Mouse (Mus musculus) gastrocnemius, postnatal 36 days (tissue): Measurements from ENCODE around the gene AI464131. TPM values are rescaled to one million over a fixed set of nuclear protein-coding genes. Genes with fewer than 3 reads are reported as not detected.

Experiments used
- DNase-seq, 2 experiments: peaks; one replicate each; pipeline ENCODE4 v3.0.0; 2022
- intact Hi-C: fragments of 180-260 bp; cut with DNase I; formaldehyde crosslinking; loops from one replicate; pipeline ENCODE4 v1.15.1; 2025
- total RNA-seq, 2 experiments: library from RNA; stranded (reverse); gene quantifications; 2 replicates each; pipeline ENCODE4 v1.2.3; 2021

AI464131 gene
- total RNA-seq, 2 experiments from 2014 or later = 66.0 to 66.5 TPM

DNA sequence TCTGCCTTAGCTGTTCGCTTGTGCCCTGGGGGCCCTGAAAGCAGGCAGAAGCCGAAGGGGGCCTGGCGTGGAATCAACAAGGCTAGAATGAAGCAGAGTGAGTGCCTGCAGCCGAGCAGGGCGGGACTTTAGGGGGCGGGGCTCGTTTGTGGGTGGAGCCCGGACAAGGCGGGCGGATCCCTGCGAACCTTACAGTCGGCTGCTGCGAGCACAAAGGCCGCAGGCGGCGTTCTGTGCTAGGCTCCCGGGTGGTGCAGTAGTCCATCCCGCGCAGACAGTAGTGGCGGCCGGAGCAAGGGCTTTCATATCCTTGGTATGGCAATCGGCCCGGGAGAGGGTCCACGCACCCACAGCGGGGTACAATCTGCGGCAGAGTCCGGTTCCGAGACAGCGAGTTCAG lies 4.0 kb upstream of the AI464131 start:
- intact Hi-C loops = no loop called here
- DNase-seq = peak; percentile 82

DNA sequence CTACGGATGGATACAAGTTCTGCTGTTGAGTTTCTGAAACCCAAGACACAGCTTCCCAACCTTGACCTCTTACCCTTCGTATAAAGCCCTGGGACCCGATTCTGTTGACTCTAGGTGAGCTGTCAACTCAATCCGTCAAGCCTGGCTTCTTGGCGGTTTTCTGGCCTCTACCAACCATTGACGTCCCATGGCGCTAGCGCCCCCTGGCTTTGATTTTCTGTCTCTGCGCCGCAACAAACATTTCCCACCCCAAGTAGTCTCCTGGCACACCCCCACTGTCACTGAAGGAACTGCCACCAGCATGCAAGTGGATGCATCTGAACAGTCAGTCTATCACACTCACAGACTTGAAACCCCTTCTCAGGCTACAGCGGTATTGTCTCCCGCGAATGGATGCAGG lies 3.3 kb upstream of the AI464131 start:
- peak; percentile 36 to 57 for DNase-seq
- intact Hi-C loops = no loop called here

DNA sequence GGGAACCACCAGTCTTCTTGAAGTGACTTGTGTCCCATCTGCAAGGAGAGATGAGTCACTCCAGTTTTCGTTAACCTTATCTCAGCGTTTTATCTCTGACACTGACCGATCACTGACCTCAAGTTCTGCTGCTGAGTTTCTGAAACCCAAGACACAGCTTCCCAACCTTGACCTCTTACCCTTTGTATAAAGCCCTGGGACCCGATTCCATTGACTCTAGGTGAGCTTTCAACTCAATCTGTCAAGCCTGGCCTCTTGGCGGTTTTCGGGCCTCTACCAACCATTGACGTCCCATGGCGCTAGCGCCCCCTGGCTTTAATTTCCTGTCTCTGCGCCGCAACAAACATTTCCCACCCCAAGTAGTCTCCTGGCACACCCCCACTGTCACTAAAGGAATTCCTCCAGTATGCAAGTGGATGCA lies 2.3 kb upstream of the AI464131 start:
- DNase-seq = no peak
- intact Hi-C loops = loop anchor here (2.0 kb wide), 1 partner anchor 36 kb away; no protein-coding TSS in a partner anchor

DNA sequence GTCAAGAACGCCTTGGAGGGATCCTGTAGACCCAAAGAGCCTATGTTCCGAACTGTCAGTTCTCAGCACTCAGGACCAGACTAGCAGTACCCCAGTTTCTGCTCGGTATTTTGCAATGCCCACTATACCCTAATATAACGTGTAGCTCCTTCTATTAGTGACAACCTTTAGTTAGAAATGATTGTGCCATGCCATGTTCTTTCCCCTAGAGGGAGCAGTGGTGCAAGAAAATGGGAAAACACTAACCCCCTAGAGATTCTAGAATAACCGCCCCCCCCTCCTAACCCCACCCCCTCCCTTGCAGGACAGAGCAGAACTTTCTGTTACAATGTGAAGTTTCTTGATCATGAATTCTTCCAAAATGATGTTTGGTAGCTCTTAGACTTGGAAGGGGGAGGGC lies 1.4 kb upstream of the AI464131 start:
- intact Hi-C loops = loop anchor here (2.0 kb wide), 1 partner anchor 36 kb away; no protein-coding TSS in a partner anchor
- no peak for DNase-seq

DNA sequence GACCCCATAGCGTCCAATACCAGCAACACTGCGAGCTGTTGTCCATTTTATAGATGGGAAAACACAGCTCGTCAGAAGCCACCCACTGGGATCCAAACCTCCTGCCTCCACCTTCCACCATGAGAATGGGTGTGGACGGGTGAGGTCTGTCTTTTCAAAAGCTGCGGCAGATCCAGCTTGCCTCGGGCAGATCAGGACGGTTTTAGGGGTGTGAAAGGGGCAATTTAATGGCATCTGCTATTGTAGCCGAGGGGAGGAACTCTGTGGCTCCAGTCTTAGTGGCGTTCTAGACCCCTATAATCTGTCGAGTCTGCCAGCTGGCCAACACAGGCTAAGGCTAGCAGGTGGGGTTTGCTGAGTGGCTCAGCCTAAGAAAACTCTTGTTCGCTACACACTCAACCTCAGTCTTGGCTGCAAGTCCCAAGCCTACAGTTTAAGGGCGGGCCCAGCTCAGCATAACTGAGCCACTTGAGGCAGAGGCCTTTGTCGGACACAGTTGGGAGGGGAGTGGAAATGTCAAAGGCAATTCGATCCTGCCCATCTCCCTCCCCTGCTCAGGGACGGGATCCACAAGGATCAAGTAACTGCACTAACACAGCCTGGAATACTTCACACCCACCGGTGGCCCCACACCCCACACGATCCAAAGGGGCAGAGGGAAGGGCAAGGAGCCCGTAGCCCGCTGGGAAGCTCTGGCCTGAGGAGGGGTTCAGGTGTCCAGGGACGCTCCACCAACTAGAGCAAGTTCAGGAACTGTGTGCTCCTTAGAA lies 520 bp downstream of the AI464131 start:
- peak in 1 of 2 experiments; percentile 35 for DNase-seq
- intact Hi-C loops = no loop called here

DNA sequence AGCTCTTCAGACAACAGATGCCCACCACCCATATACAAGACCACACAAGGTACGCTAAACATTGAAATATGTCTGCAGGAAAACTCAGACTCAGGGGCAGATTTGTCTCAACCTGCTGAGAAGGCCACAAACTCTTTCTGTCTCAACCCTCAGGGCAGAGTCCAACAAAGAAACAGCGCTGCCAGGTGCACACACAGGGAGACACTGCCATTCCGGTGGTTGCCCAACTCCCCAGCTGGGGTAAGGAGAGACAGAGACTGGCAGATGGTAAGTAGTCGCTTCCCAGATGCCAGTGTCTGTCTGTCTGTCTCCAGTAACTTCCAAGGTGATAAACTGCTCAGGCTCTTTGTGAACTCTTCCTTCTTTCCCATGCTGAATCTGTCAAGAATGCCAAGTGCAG lies 2.1 kb downstream of the AI464131 start:
- DNase-seq = no peak
- intact Hi-C loops = no loop called here

DNA sequence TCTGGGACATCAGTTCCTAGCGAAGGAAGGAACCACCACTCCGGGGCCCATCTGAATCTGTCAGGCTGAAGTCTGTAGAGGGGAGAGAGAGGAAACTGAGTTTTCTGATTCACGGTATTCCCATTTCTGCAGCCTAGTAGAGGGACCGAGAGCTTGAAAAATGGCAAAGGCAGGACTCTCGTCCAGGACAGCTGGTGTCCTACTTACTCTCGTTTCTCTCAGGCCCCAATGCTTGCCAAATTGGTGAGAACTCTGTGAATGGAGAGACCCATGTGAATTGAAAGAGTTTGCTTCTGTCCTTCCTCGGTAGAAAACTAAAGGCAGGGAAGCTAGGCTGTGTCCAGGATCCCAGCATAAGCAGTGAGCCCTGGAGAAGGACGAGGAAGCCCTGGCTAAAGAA lies 3.3 kb downstream of the AI464131 start:
- intact Hi-C loops = loop anchor here (2.0 kb wide), 1 partner anchor 15 kb away; no protein-coding TSS in a partner anchor
- DNase-seq = no peak

DNA sequence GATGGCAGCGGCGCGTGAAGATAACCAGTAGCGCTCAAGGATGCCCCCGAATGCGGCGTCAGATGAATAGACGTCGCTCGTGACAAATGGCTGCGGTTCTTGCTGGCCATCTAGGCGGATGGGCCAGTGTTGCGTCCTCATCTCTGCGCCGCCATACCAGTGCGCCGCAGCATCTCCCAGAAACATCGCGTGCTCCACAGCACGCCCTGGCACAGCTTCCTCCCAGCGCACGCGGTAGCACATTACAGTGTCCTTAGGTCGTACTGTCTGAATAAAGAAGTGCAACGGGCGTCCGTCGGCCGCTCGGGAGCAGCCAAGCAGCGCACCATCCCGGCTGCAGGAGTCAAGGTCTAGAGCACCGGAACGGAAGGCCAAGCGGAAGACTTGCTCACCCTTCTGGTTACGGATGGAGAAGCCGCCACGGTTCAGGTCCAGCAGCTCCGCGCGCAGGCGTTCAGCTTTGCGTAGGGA lies 3.9 kb downstream of the AI464131 start:
- intact Hi-C loops = loop anchor here (2.0 kb wide), 1 partner anchor 14 kb away; no protein-coding TSS in a partner anchor
- DNase-seq = no peak

DNA sequence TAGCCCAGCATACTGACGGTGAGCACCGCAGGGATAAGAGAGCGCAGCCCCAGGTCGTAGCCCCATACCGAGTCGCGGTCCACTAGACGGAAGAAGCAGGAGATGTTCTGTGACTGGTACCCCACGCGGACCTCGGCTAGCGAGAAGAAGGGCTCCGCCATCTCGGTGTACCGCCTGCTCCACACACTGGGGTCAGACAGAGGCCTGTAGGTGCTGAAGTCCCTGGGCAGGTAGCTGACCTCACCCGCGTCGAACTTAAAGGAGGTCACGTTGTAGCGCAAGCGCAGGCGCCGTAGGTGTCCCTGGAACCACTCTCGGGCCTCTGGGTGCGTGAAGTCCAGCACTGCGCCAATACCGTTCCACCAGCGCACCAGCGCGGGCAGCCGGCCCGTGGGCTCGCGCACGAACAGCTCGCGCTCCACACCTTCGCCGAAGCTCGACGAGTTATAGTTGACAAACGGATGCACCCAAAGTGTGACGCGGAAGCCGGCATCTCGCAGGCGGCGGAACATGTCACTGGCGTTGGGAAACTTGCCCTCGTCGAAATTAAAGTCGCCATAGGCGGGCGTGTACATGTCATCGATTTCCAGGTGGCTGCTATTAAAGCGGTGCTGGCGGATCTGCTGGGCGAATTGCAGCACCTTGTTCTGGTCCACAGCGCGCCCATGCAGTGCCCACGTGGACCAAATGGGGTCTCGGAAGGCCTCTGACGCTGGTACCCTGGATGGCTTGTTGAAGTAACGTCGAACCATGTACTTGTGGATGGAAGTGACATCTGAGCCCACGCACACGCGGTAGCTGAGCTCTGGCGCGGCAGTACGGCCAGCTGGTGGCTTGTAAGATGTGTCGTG lies 4.7 kb downstream of the AI464131 start:
- intact Hi-C loops = loop anchor here (2.0 kb wide), 1 partner anchor 13 kb away; no protein-coding TSS in a partner anchor
- DNase-seq = no peak

DNA sequence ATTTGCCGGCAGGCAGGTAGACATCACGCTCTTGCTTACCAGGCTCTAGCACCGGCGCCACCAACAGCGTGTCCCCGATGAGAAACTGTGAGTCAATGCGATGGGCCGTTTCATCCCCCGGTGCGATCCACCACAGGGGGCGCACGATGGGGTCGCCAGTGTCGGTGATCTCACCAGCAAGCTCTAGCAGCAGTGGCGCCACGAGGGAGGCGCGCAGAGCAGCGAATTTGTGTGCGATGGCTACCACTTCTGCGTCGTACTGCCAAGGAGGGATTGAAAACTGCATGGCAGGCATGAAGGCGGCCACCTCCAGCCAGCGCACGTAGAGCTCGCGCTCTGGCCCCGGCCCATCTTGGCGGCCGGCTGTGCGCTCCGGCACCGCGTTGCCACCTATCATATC lies 5.3 kb downstream of the AI464131 start:
- DNase-seq = no peak
- intact Hi-C loops = no loop called here

DNA sequence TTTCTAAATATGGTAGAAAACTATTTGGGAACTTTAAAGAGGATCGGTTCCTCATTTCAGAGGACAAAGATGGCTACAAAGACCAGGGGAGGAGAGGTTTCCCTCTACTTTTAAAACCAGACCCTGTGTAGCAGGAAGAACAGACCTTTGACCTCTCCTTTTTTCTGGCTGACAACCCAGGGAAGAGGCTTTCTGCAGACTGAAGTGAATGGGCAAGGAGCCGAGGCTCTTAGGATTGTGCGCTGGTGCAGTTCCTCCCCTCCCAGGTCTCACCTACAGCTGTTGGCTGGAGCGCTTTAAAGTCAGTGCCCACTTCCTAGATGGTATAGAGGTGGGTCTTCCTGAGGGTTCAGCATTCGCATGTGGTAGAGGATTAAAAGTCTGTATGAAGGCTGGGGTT lies 5.8 kb downstream of the AI464131 start:
- DNase-seq = no peak
- intact Hi-C loops = no loop called here

DNA sequence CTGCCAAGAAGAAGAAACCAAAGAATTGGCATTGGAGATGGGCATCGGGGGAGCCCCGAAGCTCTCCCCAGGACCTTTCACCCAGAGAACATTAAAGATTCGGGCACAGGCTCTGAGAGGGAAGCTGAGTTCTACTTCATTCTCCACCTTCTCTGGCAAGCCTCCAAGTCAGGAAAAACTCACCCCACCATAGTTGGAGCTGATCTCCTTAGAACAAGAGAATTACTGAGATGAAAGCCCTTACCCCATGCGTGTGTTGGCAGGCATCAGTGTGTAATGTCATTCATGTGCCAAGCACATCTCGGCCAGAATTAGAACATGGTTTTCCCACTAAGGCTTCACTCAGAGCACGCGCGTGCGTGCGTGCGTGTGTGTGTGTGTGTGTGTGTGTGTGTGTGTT lies 7.0 kb downstream of the AI464131 start:
- no peak for DNase-seq
- intact Hi-C loops = no loop called here

DNA sequence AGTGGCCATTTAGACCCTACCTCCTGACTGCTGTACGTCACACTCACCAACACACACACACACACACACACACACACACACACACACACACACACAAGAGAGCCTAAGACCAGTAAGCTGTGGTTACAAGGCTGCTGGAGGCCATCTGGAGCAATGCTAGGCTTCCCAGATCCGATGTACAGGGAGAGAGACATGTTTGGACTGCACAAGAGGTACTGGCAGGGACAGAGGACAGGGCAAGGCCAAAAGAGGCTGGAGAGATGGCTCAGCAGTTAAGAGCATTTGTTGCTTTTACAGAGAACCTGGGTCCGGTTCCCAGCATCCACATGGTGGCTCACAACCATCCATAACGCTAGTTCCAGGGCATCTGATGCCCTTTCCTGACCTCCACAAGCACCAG lies 7.8 kb downstream of the AI464131 start:
- intact Hi-C loops = no loop called here
- DNase-seq = no peak

DNA sequence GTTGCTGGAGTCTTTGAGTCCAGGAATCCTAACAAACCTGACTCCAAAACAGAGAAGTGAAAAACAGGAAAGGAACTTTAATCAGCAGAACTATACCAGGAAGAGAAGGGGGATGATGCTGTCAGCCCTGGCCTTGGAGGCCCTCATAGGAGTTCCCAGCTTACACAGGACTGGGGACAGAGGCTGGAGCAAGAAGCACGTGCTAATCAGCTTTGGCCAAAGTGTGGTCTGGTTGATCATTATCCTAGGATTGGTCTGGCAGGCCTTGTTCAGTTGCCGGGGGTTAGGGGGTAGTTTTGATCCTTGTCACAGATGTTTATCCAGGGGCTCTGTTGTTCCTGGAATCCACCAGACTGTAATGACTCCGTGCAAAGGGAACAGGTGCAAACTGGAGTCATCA lies 8.5 kb downstream of the AI464131 start:
- no peak for DNase-seq
- intact Hi-C loops = no loop called here

DNA sequence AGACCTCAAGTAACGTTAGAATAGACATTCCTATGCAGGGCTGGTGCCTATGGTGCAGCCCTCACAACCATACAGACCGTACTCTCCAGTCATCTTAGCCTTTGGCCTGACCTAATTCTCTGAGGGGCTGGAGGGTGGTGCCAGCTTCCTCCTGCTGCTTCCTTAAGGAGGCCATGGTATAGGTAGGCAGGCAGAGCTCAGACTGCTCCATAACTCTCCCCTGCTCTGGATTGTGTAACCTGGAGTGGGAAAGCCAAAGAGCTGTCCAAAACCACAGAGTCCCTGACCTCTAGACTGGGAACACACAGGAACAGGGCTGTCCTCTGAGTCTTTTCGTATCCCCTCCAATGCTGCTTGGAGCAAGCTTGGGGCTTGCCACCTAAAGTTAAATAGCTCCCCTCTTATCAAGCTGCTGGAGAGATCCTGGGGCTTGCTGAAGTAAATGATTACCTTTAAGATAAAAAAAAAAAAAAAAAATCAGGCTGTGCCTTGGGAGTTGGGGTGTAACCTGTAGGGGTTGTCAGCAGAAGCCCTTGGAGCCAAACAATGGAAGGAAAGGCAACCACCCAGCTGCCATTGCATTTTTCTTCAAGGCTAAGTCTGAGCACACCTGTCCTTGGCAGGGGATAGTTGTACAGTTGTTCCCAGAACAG lies 9.3 kb downstream of the AI464131 start:
- intact Hi-C loops = no loop called here
- DNase-seq = no peak

DNA sequence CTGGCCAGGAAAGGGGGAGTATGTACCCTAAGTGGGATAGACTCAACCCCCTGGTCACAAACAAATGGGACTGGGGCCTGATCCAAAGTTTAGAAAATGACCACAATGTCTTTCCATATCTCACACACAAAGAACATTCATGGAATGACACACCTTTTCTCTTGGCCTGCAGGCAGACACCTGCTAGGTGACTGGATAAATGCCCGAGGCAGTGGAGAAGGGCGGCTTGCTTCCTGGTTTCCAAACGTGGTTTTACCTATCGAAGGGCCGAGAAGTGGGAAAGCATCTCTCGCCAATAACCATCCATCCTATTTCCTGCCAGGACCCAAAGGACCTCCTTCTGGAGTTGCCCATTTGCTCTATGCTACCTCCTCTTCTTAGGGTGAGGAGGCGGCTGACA lies 9.9 kb downstream of the AI464131 start:
- intact Hi-C loops = no loop called here

DNA sequence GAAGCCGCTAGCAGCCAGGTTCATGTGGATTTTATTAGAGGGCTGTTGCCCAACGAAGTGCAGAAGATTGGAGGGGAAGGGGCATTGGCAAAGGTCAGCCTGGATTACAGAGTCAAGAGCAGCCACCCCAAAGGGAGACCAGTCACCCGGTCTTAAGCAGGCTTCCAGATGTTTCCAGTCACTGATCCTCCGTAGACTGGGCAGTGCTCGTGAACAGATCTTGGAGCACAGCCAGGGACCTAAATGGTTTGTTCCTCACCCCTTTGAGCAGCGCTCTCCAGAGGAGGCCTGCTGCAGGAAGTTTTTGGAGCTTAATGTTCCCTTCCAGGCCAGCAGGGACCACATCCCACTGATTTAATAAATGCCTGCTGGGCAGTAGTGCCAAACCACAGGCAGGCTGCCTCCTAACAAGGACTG lies 21.3 kb downstream of the AI464131 start:
- DNase-seq = peak; percentile 54 to 74
- intact Hi-C loops = no loop called here

More for the DNA sequence above, 9.9 kb downstream of the AI464131 start:
- DNase-seq = no peak

DNA sequence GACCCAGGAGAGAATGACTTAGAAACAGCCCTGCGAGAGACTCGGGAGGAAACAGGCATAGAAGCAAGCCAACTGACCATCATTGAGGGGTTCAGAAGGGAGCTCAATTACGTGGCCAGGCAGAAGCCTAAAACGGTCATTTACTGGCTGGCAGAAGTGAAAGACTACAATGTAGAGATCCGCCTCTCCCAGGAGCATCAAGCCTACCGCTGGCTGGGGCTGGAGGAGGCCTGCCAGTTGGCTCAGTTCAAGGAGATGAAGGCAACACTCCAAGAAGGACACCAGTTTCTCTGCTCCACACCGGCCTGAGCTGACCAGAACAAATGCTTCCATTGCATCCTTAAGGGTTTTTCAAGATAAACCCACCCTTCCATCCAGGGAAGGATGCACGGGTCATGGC lies 22.6 kb downstream of the AI464131 start:
- DNase-seq = peak; percentile 75 to 78
- intact Hi-C loops = no loop called here

DNA sequence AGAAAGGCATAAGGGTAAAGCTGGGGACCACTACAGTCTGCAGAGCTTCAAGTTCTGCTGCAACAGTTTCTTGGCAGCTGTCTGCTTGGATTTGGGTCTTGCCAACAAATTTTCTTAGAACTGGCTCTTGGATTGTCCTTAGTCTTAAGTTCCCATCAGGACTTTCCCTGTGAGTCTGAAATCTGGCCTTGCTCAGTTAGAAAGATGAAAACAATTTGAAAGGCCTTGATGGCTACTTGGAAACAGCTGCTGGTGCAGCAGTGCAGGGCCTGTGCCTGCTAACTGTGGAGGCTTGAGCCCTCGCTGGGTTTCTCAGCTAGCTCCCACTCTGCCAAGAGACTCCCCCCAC lies 23.4 kb downstream of the AI464131 start:
- intact Hi-C loops = loop anchor here (5.0 kb wide), 1 partner anchor 133 kb away; no protein-coding TSS in a partner anchor
- peak in 1 of 2 experiments; percentile 14 for DNase-seq

DNA sequence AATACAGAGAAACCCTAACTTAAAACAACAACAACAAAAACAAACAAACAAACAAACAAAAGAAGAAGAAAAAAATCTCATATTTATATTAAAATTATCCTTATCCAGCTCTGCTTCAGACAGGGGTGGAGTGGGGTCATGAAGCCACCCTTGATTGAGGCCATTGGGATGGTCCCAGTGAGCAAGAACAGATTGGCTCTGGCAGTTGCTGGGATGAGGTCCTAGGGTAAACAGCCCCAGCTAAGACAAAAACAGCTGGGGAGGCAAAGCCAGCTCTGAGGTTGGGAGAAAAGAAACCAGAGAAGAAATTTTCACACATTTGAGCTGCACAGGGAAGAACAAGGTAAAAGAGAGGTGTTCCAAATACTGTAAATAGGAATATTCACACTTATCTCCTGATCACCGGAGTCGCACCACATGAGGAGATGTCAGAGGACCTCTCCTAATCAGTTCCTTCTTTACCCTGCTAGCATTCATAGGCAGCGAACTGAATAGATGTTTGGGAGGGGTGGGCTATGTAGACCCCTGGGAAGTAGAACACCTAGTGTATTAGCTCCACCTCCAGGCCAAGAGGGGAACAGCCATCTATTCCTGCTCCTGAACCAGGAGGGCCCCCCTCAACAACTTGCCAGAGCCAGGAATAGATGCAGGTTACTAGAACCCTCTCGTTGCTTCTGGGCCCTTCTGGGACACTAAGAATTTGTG lies 24.0 kb downstream of the AI464131 start:
- intact Hi-C loops = loop anchor here (5.0 kb wide), 1 partner anchor 133 kb away; no protein-coding TSS in a partner anchor

More for the DNA sequence above, 24.0 kb downstream of the AI464131 start:
- no peak for DNase-seq
